Mouse (Mus musculus) erythroblast, embryonic 14.5 days (primary cell): ENCODE data around the gene Hsd17b3. TPM values are rescaled to one million over a fixed set of nuclear protein-coding genes. Genes with fewer than 3 reads are reported as not detected.

Experiments used
- H3K27me3 ChIP-seq: 2 replicates; pipeline ENCODE4 v1.6.1; 2012; ENCODE audit warnings: inconsistent platforms; ENCODE audit not compliant: control insufficient read depth
- H3K36me3 ChIP-seq: 2 replicates; pipeline ENCODE4 v1.6.1; 2012; ENCODE audit warnings: mild to moderate bottlenecking, inconsistent platforms; ENCODE audit not compliant: control insufficient read depth
- H3K4me1 ChIP-seq: 2 replicates; pipeline ENCODE4 v1.6.1; 2012; ENCODE audit warnings: inconsistent platforms; ENCODE audit not compliant: control insufficient read depth
- H3K4me3 ChIP-seq: replicated peaks from 2 replicates; pipeline ENCODE3; 2012; ENCODE audit warnings: moderate library complexity, mild to moderate bottlenecking, inconsistent platforms
- H3K9me3 ChIP-seq: 2 replicates; pipeline ENCODE4 v1.6.1; 2012; ENCODE audit warnings: low read length, inconsistent platforms, mixed read lengths; ENCODE audit not compliant: control insufficient read depth
- GATA1 ChIP-seq: IDR thresholded peaks from 2 replicates; pipeline ENCODE4 v1.6.1; 2012; ENCODE audit warnings: low read length, inconsistent platforms, mixed read lengths
- TAL1 ChIP-seq: IDR thresholded peaks from 3 replicates; pipeline ENCODE4 v1.6.1; 2012; ENCODE audit warnings: low read length, inconsistent platforms, mixed read lengths
- polyA plus RNA-seq: library from polyadenylated mRNA; stranded (reverse); fragments of >175 nt; gene quantifications from 2 replicates; pipeline ENCODE4 v1.2.3, GENCODE M21; 2012

Gene Hsd17b3
- polyA plus RNA-seq, 1 experiment, result not detected

GRCm38 (mm10) chr13:64108381-64108850 is 19.4 kb upstream of the Hsd17b3 start:
- TF ChIP-seq TAL1, result no peak
- no peak for TF ChIP-seq GATA1
- Histone ChIP-seq H3K27me3 (no peaks in the 10 kb centered on the region), H3K36me3 (no peaks in the 10 kb centered on the region), H3K4me3 (no peak overlapping the region), H3K9me3 (no peaks in the 10 kb centered on the region), H3K4me1 (no peaks in the 10 kb centered on the region)

DNA sequence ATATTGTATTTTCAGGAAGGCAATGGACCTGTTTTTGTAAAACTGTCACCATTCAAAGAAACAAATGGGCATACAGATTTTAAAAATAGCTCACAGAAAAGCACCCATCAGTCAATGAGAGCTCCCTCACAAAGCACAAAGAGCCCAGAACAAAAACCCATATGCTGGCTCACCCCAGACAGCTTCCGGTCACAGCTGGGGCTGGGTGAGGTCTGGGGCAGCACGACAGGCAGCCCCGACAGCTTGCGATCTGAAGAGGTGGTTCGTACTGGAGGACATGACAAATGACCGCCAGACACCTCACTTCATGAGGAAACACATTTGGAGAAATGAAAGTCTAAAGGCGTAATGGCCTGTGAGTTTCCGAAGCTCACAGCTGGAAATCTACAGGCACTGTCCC is 18.5 kb upstream of the Hsd17b3 start:
- Histone ChIP-seq H3K36me3 (no peaks in the 10 kb centered on the region), H3K9me3 (no peaks in the 10 kb centered on the region), H3K4me3 (no peak overlapping the region), H3K4me1 (no peaks in the 10 kb centered on the region), H3K27me3 (no peaks in the 10 kb centered on the region)
- TF ChIP-seq GATA1 (no peak), TAL1 (no peak)

GRCm38 (mm10) chr13:64107105-64107504 is 18.1 kb upstream of the Hsd17b3 start:
- no peak overlapping the region for H3K4me3 ChIP-seq
- no peaks in the 10 kb centered on the region for H3K27me3 ChIP-seq
- H3K36me3 ChIP-seq, result no peaks in the 10 kb centered on the region
- H3K9me3 ChIP-seq, result no peaks in the 10 kb centered on the region
- TF ChIP-seq TAL1 (no peak), GATA1 (no peak)
- no peaks in the 10 kb centered on the region for H3K4me1 ChIP-seq

- TF ChIP-seq TAL1, result no peak
- no peak for TF ChIP-seq GATA1
- Histone ChIP-seq H3K27me3 (no peaks in the 10 kb centered on the region), H3K9me3 (no peaks in the 10 kb centered on the region), H3K4me1 (no peaks in the 10 kb centered on the region), H3K36me3 (no peaks in the 10 kb centered on the region), H3K4me3 (no peak overlapping the region)
These were observed 16.7 kb upstream of the Hsd17b3 start for GRCm38 (mm10) chr13:64105690-64106089.

DNA sequence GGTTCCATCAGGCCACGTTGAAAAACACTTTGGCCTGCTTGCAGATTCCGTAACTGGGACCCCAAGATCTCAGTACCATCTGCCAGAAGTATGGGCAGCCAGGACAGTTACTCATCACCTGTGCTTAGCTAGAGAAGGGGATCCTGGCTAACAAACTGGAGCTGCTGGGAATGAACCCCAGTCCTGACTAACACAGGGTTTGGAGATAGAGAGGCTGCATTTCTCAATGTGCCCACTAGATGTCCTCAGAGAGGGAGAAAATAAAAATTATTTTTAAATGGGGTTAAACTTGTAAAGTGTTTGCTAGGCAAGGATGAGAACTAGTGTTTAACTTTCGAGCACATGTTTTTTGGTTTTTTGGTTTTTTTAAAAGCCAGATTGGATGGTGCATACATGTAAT is 11.2 kb upstream of the Hsd17b3 start:
- no peak overlapping the region for H3K4me3 ChIP-seq
- H3K4me1 ChIP-seq, result no peaks in the 10 kb centered on the region
- H3K36me3 ChIP-seq, result no peaks in the 10 kb centered on the region

DNA sequence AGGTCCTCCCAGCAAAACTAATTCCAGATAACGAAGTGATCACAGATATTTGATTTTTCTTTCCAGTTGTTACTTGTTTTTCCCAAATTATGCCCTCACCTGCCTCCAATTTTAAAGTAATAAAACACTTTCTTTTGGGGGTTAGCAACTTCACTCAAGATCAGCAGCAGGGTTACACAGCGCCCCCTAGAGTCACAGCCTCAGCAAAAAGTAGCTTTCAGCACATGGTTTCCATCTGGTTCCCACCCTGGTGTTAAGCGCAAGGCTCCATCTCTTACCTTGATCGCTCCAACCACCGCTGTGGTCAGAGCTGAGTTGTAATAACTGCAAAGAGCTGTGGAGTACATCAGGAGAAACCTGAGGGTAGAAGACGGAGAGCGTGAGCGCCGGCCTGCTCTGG is 10.0 kb upstream of the Hsd17b3 start:
- H3K9me3 ChIP-seq, result no peaks in the 10 kb centered on the region
- TF ChIP-seq TAL1 (no peak), GATA1 (no peak)
- no peaks in the 10 kb centered on the region for H3K36me3 ChIP-seq
- H3K4me3 ChIP-seq, result no peak overlapping the region
- no peaks in the 10 kb centered on the region for H3K27me3 ChIP-seq
- H3K4me1 ChIP-seq, result no peaks in the 10 kb centered on the region

More for the DNA sequence above, 11.2 kb upstream of the Hsd17b3 start:
- H3K27me3 ChIP-seq, result no peaks in the 10 kb centered on the region
- TF ChIP-seq TAL1 (no peak), GATA1 (no peak)
- no peaks in the 10 kb centered on the region for H3K9me3 ChIP-seq

- Histone ChIP-seq H3K4me3 (no peak overlapping the region), H3K36me3 (no peaks in the 10 kb centered on the region), H3K27me3 (no peaks in the 10 kb centered on the region), H3K4me1 (no peaks in the 10 kb centered on the region), H3K9me3 (no peaks in the 10 kb centered on the region)
- no peak for TF ChIP-seq TAL1
- TF ChIP-seq GATA1, result no peak
These were observed 4.3 kb upstream of the Hsd17b3 start for GRCm38 (mm10) chr13:64093341-64093740.

GRCm38 (mm10) chr13:64092752-64093151 is 3.7 kb upstream of the Hsd17b3 start:
- Histone ChIP-seq H3K4me3 (no peak overlapping the region), H3K27me3 (no peaks in the 10 kb centered on the region), H3K4me1 (no peaks in the 10 kb centered on the region), H3K9me3 (no peaks in the 10 kb centered on the region), H3K36me3 (no peaks in the 10 kb centered on the region)
- TF ChIP-seq GATA1 (no peak), TAL1 (no peak)

- Histone ChIP-seq H3K27me3 (no peaks in the 10 kb centered on the region), H3K4me3 (no peak overlapping the region), H3K9me3 (no peaks in the 10 kb centered on the region), H3K4me1 (no peaks in the 10 kb centered on the region), H3K36me3 (no peaks in the 10 kb centered on the region)
- TF ChIP-seq GATA1 (no peak), TAL1 (no peak)
These were observed 3.1 kb upstream of the Hsd17b3 start for GRCm38 (mm10) chr13:64092141-64092540.

- no peaks in the 10 kb centered on the region for H3K4me1 ChIP-seq
- H3K9me3 ChIP-seq, result no peaks in the 10 kb centered on the region
- no peaks in the 10 kb centered on the region for H3K36me3 ChIP-seq
- no peaks in the 10 kb centered on the region for H3K27me3 ChIP-seq
- no peak for TF ChIP-seq GATA1
- TF ChIP-seq TAL1, result no peak
- no peak overlapping the region for H3K4me3 ChIP-seq
These were observed 2.0 kb upstream of the Hsd17b3 start for GRCm38 (mm10) chr13:64091006-64091405.
